Mouse (Mus musculus): ENCODE data around the gene Tecta. TPM values are rescaled to one million over a fixed set of nuclear protein-coding genes. Genes with fewer than 3 reads are reported as not detected.

Tecta gene
- total RNA-seq, 4 experiments from 2014 or later, result 0.13 TPM; not detected in 3

DNA sequence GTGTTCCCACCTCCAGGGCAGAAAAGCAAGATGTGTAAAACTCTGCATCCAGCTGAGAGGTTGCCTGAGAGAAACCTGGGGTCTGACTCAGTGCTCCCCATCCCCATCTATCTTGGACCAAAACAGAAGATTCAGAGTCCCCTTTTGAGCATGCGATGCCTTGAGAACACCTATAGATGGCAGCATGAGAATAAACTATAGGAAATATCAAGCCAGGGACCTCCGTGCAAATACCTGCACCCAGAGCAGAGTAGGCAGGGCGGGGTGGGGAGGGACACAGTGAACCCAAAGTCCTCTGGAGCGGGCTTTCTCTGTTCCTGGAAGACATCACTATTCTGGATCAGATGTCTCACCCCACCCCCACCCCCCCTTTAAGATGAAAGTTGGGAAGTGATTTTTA is 11.2 kb downstream of the Tecta start:
- DNase-seq (ENCODE audit: low spot score), result peak; percentile 3

- DNase-seq (ENCODE audit: low spot score), result no peak
Measured at GRCm38 (mm10) chr9:42387038-42387437, 12.7 kb downstream of the Tecta start.

- no peak for DNase-seq (ENCODE audit: low spot score)
Measured at GRCm38 (mm10) chr9:42385656-42386055, 14.1 kb downstream of the Tecta start.

DNA sequence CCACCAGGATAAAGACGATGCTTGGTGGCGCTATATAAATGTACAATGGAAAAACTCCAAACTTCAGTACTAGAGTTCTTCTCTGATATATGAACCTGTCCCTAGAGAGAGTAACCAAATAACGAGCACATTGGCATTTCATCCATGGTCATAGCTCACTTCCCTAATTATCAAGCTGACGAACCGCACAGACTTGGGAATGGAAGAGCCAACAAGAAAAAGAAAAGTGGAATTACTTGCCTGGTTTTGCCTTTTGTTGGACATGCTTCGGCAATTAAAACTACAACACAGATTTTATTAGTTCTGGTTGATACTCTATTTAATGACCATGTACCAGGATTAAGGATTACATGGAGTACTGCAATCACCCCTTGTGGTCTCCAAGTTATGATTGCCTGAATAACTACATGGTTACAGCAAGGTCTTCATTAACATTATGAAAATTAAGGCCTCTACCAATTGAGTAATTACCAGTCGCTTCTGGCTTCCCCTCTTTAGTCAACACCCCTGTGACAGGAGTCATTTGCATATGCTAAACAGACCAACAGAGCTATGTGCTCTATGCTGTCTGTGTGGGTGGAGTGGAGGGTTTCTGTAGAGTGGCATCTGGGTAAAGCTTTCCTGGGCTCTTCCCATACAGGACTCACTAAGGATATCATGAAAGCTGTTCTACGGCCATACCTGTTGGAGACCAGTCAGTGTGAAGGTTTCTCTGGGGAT is 16.9 kb downstream of the Tecta start:
- no peak for DNase-seq (ENCODE audit: low spot score)

DNA sequence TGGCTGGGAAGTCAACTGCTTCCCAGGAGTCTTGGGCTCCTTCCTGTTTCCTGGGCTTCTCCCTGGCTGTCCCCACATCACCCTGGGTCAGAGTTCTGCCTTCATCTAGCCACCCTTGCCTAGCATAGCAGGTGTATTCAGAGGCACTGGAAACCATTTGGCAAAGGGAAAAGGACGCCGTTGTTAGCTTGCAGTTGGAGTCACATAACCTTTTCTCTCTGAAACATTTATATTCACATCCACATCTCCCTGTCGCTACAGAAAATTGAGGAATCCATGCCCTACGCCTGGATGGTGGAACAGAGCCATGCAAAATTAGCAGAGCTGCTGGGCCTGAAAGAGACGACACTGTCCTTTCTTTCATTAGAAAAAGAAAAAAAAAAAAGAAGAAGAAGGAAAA is 17.7 kb downstream of the Tecta start:
- DNase-seq (ENCODE audit: low spot score), result no peak

DNA sequence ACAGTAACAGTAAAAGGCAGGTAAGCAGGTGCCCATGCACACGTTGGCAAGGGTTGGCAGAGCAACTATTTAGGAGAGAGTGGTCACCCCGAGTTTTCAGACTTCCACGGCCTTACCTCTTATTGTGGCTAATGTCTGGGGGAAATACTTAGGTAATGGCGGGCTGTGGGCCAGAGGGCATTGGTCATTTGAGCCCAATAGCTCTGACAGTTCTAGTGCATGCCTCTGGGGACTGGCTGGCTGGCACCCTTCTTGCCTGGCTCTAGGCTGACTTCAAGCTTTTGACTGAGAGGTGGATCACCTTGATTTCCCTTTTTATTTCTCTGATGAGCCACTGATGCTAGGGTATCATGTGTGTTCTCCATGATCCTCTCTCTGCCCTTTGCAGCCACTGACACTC is 21.7 kb downstream of the Tecta start:
- DNase-seq (ENCODE audit: low spot score), result no peak

DNA sequence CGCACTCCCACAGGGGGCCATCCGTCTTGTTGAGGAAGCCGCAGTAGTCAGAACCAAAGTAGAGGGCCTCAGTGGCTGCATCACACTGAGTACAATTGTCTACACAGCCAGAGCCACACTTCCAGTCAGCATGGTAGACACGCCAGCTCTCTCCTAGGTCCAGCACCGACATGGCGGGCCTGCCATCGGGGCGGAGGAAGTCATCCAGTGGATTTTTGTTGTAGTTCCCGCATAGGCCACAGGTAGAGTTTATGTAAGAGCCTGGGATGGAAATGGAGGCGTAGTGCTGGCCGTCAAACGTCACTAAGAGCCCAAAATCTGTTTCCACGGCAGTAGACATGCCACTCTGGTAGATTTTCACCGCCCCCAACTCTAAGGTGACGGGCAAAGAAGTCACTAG is 22.1 kb downstream of the Tecta start:
- DNase-seq (ENCODE audit: low spot score), result no peak

DNA sequence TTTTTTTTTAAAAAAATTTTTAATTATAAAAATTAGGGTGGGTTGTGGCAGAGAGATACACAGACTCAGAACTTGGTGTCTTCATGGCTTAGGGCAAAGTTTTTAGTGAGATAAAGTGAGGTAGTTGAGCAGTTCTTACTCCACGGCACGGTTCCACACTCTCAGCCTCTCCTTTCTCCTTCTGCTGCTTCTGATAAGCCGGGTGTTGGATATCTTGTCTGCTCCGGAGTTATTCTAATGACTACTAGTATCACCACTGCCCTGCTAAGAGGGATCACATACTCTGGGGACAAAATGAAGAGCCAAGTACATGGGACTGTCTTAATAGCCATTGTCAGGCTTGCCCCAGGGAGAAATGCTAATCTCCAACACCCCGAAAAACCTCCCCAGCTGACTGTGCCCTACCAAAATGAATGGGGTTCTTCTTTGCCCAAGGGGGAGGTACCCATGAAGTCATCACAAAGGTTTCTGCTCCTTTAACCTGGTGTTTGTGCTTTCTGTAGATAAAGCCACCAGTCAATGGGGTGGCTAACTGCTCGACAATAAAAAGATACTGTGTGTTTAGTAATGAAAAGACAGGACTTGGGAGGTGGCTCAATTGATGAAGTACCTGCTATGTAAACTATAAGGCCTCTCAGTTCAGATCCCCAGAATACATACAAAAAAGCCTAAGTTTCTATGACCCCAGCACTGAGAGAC is 27.9 kb downstream of the Tecta start:
- DNase-seq (ENCODE audit: low spot score), result no peak

GRCm38 (mm10) chr9:42357585-42357984 is 42.1 kb downstream of the Tecta start:
- no peak for DNase-seq (ENCODE audit: low spot score)

GRCm38 (mm10) chr9:42354871-42355270 is 44.9 kb downstream of the Tecta start:
- DNase-seq (ENCODE audit: low spot score), result no peak

GRCm38 (mm10) chr9:42349791-42350190 is 49.9 kb downstream of the Tecta start:
- no peak for DNase-seq (ENCODE audit: low spot score)

- DNase-seq (ENCODE audit: low spot score), result no peak
Measured at GRCm38 (mm10) chr9:42346297-42346696, 53.4 kb downstream of the Tecta start.

DNA sequence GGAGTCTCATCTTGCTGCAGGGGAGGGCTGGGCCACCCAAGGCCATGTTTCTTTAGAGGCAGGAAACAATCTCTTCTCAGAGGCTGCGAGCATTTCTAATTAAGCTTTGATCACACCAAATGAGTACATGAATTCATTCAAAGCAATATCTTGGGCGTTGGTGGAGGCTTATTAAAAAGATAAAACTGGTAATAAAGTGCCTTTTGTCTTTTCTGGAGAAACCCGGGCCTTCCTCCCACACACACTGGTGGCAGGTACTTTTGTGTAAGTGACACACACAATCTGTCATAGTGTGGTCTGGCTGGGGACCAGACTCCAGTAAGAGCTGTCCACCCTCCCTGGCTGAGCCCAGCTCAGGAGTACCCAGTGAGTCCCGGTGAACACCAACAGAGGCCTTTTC is 60.6 kb downstream of the Tecta start:
- no peak for DNase-seq (ENCODE audit: low spot score)

DNA sequence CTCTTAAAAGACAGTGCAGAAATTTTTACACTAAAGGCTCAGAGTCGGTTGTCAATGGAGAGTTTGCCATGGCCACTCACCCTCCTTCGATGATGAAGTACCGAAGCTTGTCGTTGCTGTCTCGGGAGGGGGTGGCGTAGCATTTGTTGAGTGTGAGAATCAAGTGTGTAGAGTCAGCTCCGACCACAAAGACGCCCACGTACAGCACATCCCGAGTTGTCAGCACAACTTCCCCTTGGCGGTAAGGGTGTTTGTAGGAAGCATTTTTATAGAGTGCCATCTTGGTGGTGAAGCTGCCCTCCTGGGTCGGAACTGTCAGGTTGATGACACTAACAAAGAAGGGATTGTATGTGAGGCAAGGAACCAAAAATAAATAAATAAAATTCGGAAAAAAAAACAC is 62.7 kb downstream of the Tecta start:
- no peak for DNase-seq (ENCODE audit: low spot score)

DNA sequence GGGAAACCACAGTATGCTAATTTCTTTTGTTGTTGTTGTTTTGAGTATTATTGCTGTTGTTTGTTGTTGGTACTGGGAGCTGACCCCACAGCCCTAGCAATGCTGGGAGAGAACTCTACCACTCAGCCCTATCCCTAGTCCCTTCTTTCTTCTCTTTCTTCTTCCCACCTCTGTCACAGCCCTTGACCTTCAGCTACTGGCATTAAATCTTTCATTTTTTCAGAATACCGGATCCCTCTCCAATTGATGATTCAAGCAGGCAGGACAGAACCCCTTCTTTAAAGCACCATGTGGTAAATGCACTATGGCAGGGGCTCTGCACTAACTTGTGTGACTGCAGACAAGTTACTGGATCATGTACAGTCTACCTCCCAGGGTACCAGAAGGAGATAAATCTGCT is 63.2 kb downstream of the Tecta start:
- DNase-seq (ENCODE audit: low spot score), result no peak

GRCm38 (mm10) chr9:42334885-42335284 is 64.8 kb downstream of the Tecta start:
- no peak for DNase-seq (ENCODE audit: low spot score)

DNA sequence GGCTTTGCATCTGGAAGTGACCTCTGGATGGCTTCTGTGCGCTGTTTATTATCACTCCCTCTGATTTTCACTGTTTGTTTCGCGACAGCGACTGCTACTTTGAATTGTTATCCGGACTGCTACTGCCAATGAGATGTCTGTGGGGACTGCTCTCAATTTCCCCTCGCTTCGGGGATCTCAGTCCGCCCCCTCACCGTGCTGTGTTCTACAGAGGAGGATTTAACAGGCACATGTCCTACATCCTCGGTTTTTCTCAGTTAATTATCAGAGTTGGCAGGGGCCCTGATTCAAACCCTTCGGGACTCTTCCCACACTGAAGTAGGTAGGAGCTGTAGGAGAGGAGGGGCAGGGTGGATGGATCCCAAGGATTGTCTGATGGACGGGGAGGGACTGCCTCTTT is 67.0 kb downstream of the Tecta start:
- DNase-seq (ENCODE audit: low spot score), result no peak

- DNase-seq (ENCODE audit: low spot score), result no peak
Measured at GRCm38 (mm10) chr9:42331341-42331740, 68.4 kb downstream of the Tecta start.

DNA sequence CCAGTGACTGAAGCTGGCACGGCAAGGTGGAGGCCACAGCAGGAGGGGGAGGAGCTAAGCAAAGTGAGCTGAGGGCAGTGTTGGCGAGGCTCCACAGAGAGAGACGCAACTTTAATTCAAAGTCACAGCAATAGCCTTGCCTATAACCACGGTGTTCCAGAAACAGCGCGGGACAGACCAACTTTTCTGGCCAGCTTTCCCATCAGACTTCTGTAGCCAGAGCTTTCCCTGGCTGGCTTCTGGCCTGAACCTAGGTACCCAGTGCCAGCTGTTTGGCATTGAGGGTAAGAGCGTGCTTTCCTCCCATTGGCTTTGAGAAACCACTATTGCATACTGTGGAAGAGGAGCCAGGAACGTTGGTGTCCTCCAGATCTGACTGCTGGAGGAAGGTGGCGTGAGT is 70.0 kb downstream of the Tecta start:
- DNase-seq (ENCODE audit: low spot score), result peak; percentile 14

GRCm38 (mm10) chr9:42326688-42327440 is 72.9 kb downstream of the Tecta start:
- DNase-seq (ENCODE audit: low spot score), result peak; percentile 54

- DNase-seq (ENCODE audit: low spot score), result no peak
Measured at GRCm38 (mm10) chr9:42324640-42325394, 74.9 kb downstream of the Tecta start.

DNA sequence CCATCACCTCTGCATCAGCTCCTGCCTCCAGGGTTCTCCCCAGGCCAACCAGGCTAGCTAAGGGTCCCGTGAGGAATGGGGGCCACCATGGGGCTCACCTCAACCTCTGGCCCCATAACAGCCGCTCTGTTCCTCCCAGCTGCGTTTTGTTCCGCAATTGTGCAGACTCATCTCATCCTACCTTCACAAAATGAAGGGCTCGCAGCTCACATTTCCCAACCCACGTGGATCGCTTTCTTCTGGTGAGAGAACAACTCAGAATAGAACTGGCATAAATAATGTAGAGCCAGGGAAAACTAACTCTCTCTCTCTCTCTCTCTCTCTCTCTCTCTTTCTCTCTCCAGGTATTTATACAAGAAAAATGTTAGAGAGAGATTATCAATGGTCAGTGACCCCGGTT is 76.5 kb downstream of the Tecta start:
- DNase-seq (ENCODE audit: low spot score), result no peak

Data from heart, adult 8-10 months (tissue).